Comparison of ENCODE assay signal across 12 mouse cellular contexts in the genomic region with DNA sequence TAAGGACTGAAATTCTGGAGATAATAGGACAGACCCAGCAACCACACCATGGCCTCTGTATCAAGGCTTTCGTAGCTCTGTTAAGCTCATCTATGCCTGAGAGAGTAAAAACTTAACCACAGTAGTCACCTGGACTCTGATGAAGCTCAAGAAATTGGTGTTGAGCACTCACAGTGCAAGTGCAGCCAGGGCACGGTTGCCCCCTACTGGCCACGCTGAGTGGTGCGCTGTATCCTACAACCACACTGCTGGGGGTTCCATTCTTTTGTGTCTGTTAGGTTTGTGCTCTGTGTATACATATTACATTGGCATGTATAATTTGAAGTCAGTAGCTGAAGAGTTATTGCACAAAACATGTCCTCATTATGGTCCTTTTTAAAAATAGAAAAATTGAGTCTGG. TPM values are rescaled to one million over a fixed set of nuclear protein-coding genes. Genes with fewer than 3 reads are reported as not detected.
DNase-seq lines count a peak whose midpoint lies in the region; ATAC-seq and TF ChIP-seq lines count a peak whose summit lies in the region.
"Had no signal": no experiment of that assay in that cellular context is flagged by ENCODE, and none has a peak within 500 bp of the region (broad histone marks: within the 10 kb centered on the region; RNA-seq: fewer than 3 reads in every experiment).

No protein-coding gene starts in this region.

- no peak for TF ChIP-seq POLR2A in kidney, adult 2 months (IDR thresholded peaks at IDR 0.05; ENCODE audit: low read depth, low read length)
- no peak for TF ChIP-seq POLR2A in embryonic fibroblast, embryonic 13.5 days (IDR thresholded peaks at IDR 0.05; ENCODE audit: low read depth, low read length)

- no peak overlapping the region for H3K4me2 ChIP-seq in kidney, embryonic 16.5 days (replicated peaks; ENCODE audit: low read depth, low read length)
- H3K4me2 ChIP-seq: limb, embryonic 15.5 days had no signal

- peak; percentile 73 for TF ChIP-seq CTCF in kidney, adult 2 months (conservative IDR thresholded peaks at IDR 0.05; ENCODE audit: insufficient read depth, insufficient read length, low read depth, low read length)
- TF ChIP-seq CTCF in E14TG2a.4 (conservative IDR thresholded peaks at IDR 0.05; ENCODE audit: low read length) = peak; percentile 89
- TF ChIP-seq CTCF in embryonic fibroblast, embryonic 13.5 days (IDR thresholded peaks at IDR 0.05; ENCODE audit: borderline replicate concordance, insufficient read depth, low read length) = peak; percentile 62; the same call in 1 of the 2 replicates

- 39% methylated on average over 4 of the region's 4 CpGs for WGBS in kidney, adult 2 months
- WGBS in kidney, embryonic 16.5 days = 41% methylated on average over 4 of the region's 4 CpGs

- no peak for ATAC-seq in kidney, embryonic 16.5 days (ENCODE audit: low FRiP score, low TSS enrichment)
- ATAC-seq in inflammation-experienced regulatory T-cells, adult 6 months = no peak
- ATAC-seq: forebrain, embryonic 16.5 days had no signal

- DNase-seq in adrenal gland, adult (ENCODE audit: inconsistent age in 2 of 2, low spot score in 1 of 2) = peak; percentile 45 to 78
- DNase-seq in adrenal gland, adult 8-10 months = no peak
- peak; percentile 44 for DNase-seq in kidney, adult 2 months
- no peak for DNase-seq in T-cell, adult 2 months (ENCODE audit: low spot score)

- no peak overlapping the region for H3K4me3 ChIP-seq in kidney, adult 2 months (ENCODE audit: insufficient read depth, low read depth, low read length)
- no peak overlapping the region for H3K4me3 ChIP-seq in kidney, embryonic 16.5 days (ENCODE audit: low read length)
- no peak overlapping the region for H3K4me3 ChIP-seq in E14TG2a.4 (replicated peaks; ENCODE audit: low read length)
- H3K4me3 ChIP-seq in embryonic fibroblast, embryonic 13.5 days (ENCODE audit: insufficient read depth, low read length) = no peak overlapping the region
- H3K4me3 ChIP-seq: hindbrain, embryonic 10.5 days; limb, embryonic 15.5 days had no signal

- H3K27me3 ChIP-seq in kidney, adult 2 months (replicated peaks; ENCODE audit: control insufficient read depth, insufficient read depth, low read length) = no peaks in the 10 kb centered on the region
- no peaks in the 10 kb centered on the region for H3K27me3 ChIP-seq in kidney, embryonic 16.5 days (ENCODE audit: insufficient read depth, low read length)
- no peaks in the 10 kb centered on the region for H3K27me3 ChIP-seq in E14TG2a.4 (ENCODE audit: insufficient read depth, low read length)
- H3K27me3 ChIP-seq: limb, embryonic 15.5 days had no signal

- no peak overlapping the region for H3K9ac ChIP-seq in kidney, embryonic 16.5 days (replicated peaks; ENCODE audit: low read length)
- H3K9ac ChIP-seq: limb, embryonic 15.5 days had no signal

- H3K9me3 ChIP-seq in kidney, embryonic 16.5 days (ENCODE audit: low read length) = 0 out of 2 replicates have a peak, but pooled peaks cover 4% of the 10 kb centered on the region
- peaks cover 8% of the 10 kb centered on the region; the same call in 1 of the 2 replicates for H3K9me3 ChIP-seq in E14TG2a.4 (ENCODE audit: low read length)
- H3K9me3 ChIP-seq: limb, embryonic 15.5 days had no signal

- H3K4me1 ChIP-seq in kidney, adult 2 months (ENCODE audit: control insufficient read depth, insufficient read depth, low read length) = no peaks in the 10 kb centered on the region
- no peaks in the 10 kb centered on the region for H3K4me1 ChIP-seq in kidney, embryonic 16.5 days (ENCODE audit: insufficient read depth, low read length)
- H3K4me1 ChIP-seq in E14TG2a.4 (replicated peaks; ENCODE audit: low read depth, low read length) = no peaks in the 10 kb centered on the region
- H3K4me1 ChIP-seq in embryonic fibroblast, embryonic 13.5 days (ENCODE audit: control insufficient read depth, insufficient read depth, low read length) = no peaks in the 10 kb centered on the region
- H3K4me1 ChIP-seq: hindbrain, embryonic 10.5 days; limb, embryonic 15.5 days had no signal

- H3K27ac ChIP-seq in kidney, adult 2 months (ENCODE audit: insufficient read depth, low read depth, low read length) = no peak overlapping the region
- no peak overlapping the region for H3K27ac ChIP-seq in kidney, embryonic 16.5 days (ENCODE audit: low read length)
- H3K27ac ChIP-seq in embryonic fibroblast, embryonic 13.5 days (ENCODE audit: insufficient read depth, low read length) = no peak overlapping the region
- H3K27ac ChIP-seq: hindbrain, embryonic 10.5 days; limb, embryonic 15.5 days had no signal

- H3K36me3 ChIP-seq in kidney, adult 2 months (ENCODE audit: control insufficient read depth, insufficient read depth, low read length) = no peaks in the 10 kb centered on the region
- no peaks in the 10 kb centered on the region for H3K36me3 ChIP-seq in kidney, embryonic 16.5 days (ENCODE audit: insufficient read depth, low read length)
- H3K36me3 ChIP-seq in E14TG2a.4 (ENCODE audit: insufficient read depth, low read length) = no peaks in the 10 kb centered on the region
- H3K36me3 ChIP-seq: hindbrain, embryonic 10.5 days; limb, embryonic 15.5 days had no signal

RNA-seq across cellular contexts. Expression of a gene that starts 23.1 kb away (rescaled TPM):
- not detected for total RNA-seq in adrenal gland, adult 8-10 months (2022)
- not detected in 2 replicates for polyA plus RNA-seq in kidney, adult 2 months (2012; rRNA removed)
- polyA plus RNA-seq in kidney, embryonic 16.5 days (2015; fragmentation: Nextera tagmentation; extraction: Ambion mirVana) = not detected in 2 replicates
- not detected in 2 replicates for polyA plus RNA-seq in embryonic fibroblast, embryonic 13.5 days (2011; ENCODE audit: insufficient read length, low read depth, missing spikeins)
- not detected for polyA plus RNA-seq in inflammation-experienced regulatory T-cells, adult 6 months (2017; shearing (Covaris generic))
- polyA plus RNA-seq: forebrain, embryonic 16.5 days; hindbrain, embryonic 10.5 days; limb, embryonic 15.5 days; neural tube, embryonic 11.5 days had no signal

Comparison
In these comparisons a context has a peak if more than half of its experiments do, and no peak if none do; other contexts are left out.
1. DNase-seq: peak in adrenal gland, adult (2 of 2) and kidney, adult 2 months (single experiment); none in adrenal gland, adult 8-10 months (single experiment) and T-cell, adult 2 months (single experiment).
2. Peak in every context shown above with its lines, with median percentiles within 50 percentile points of each other: CTCF ChIP-seq.